Mouse (Mus musculus): ENCODE measurements around the gene Igsf21. TPM values are rescaled to one million over a fixed set of nuclear protein-coding genes. Genes with fewer than 3 reads are reported as not detected.

The Igsf21 gene
- polyA plus RNA-seq, 1 experiment from 2014 or later: 12.7 TPM

DNA sequence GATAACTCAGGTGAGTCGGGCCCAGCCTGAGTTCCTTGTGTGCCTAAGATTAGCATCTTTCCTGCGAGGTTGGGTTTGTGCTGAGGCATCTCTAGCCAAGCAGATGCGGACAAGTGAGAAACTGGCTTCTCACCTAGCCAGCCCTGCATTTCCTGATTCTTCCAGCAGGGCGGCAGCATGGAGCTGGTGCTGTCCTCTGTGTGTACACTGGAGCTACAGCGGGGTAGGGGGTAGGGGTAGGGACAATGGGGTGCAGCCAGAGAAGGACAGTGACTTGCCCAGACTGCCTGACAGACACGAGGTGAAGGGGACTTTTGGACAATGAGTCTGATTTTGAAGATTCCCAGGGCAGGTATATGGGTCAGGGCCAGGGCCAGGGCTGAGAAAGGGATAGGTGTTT lies 131.5 kb downstream of the Igsf21 start:
- H3K27me3 ChIP-seq (ENCODE audit: control insufficient read depth, insufficient read depth, low read length): peaks cover 5% of the 10 kb centered on the region
- no peaks in the 10 kb centered on the region for H3K4me1 ChIP-seq (replicated peaks; ENCODE audit: control insufficient read depth, insufficient read depth, low read length)
- H3K36me3 ChIP-seq (ENCODE audit: control insufficient read depth, insufficient read depth, low read length): no peaks in the 10 kb centered on the region
- H3K9me3 ChIP-seq (ENCODE audit: control insufficient read depth, low read length): no peaks in the 10 kb centered on the region
- WGBS: 95% methylated on average over 6 of the region's 6 CpGs
- no peak overlapping the region for H3K4me2 ChIP-seq (ENCODE audit: low read depth, low read length, severe bottlenecking)
- no peak overlapping the region for H3K9ac ChIP-seq (ENCODE audit: low read length)
- DNase-seq (ENCODE audit: low spot score) (no peak), ATAC-seq (replicated peaks; ENCODE audit: low FRiP score) (no peak)
- no peak overlapping the region for H3K4me3 ChIP-seq (ENCODE audit: low read depth, low read length)
- no peak overlapping the region for H3K27ac ChIP-seq (ENCODE audit: low read depth, low read length)

DNA sequence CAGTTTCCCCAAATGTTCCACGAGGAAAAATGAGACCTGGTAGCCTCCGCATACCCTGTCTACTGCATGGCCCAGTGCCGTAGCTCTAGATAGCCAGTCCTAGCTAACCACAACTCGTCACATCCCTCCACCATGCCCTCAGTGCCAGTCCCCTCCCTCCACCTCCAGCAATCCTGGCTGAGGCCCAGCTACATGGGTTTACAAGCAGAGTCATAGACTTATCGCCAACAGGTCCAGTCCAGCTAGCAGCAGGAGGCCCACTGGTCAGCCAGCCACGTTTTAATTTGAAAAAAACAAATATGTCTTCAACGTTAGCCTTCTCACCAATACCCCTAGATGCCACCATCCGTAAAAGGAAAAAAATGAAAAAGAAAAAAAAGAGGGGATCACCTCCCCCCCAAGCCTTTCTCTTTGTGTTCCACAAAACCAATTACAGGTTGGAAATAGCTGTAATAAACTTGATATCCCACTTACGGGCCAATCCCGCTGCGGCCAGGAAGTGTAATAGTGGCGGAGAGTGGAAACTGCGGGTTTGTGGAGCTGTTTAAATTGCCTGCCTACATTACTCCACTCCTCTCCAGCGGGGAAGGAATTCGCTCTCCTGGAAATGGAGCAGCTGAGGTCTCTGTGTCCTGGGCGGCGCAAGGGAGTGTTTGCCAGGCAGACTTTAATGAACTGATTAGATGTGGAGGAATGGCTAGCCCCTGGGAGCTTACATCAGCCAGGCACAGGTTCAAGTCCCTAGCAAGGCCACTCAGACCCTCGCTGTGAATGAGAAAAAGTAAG lies 132.7 kb downstream of the Igsf21 start:
- Histone ChIP-seq H3K4me1 (replicated peaks; ENCODE audit: control insufficient read depth, insufficient read depth, low read length) (peaks cover 5% of the 10 kb centered on the region), H3K27ac (ENCODE audit: low read depth, low read length) (no peak overlapping the region), H3K9ac (ENCODE audit: low read length) (no peak overlapping the region), H3K4me3 (ENCODE audit: low read depth, low read length) (no peak overlapping the region), H3K9me3 (ENCODE audit: control insufficient read depth, low read length) (no peaks in the 10 kb centered on the region), H3K4me2 (ENCODE audit: low read depth, low read length, severe bottlenecking) (no peak overlapping the region), H3K36me3 (ENCODE audit: control insufficient read depth, insufficient read depth, low read length) (no peaks in the 10 kb centered on the region), H3K27me3 (ENCODE audit: control insufficient read depth, insufficient read depth, low read length) (peaks cover 16% of the 10 kb centered on the region)
- no peak for DNase-seq (ENCODE audit: low spot score)
- WGBS: 89% methylated on average over 18 of the region's 18 CpGs
- ATAC-seq (replicated peaks; ENCODE audit: low FRiP score): no peak

DNA sequence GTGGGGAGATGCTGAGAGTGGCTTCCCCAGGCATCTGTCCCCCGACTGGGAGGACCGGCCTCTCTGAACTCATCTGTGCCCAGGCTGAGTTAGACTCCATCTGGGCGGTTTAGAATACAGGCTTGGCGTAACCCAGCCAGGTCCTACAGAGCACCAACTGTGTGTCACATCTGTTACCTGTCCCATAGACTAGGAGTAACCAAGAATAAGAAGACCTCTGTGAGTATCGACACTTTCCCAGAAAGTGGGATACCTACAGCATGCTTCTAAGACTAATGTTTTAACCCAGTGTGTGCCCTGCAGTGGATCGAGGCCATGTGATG lies 137.0 kb downstream of the Igsf21 start:
- Histone ChIP-seq H3K9me3 (ENCODE audit: control insufficient read depth, low read length) (no peaks in the 10 kb centered on the region), H3K27me3 (ENCODE audit: control insufficient read depth, insufficient read depth, low read length) (peaks cover 21% of the 10 kb centered on the region), H3K4me2 (ENCODE audit: low read depth, low read length, severe bottlenecking) (peak overlapping the region; percentile 46), H3K4me1 (replicated peaks; ENCODE audit: control insufficient read depth, insufficient read depth, low read length) (peaks cover 11% of the 10 kb centered on the region), H3K36me3 (ENCODE audit: control insufficient read depth, insufficient read depth, low read length) (no peaks in the 10 kb centered on the region), H3K4me3 (ENCODE audit: low read depth, low read length) (peak overlapping the region; percentile 11; the same call in 1 of the 2 replicates), H3K27ac (ENCODE audit: low read depth, low read length) (0 out of 2 replicates have a peak overlapping the region, but pooled peaks have one; percentile 6), H3K9ac (ENCODE audit: low read length) (peak overlapping the region; percentile 35; the same call in 1 of the 2 replicates)
- 37% methylated on average over 6 of the region's 6 CpGs for WGBS
- DNase-seq (ENCODE audit: low spot score) (no peak), ATAC-seq (replicated peaks; ENCODE audit: low FRiP score) (no peak)

DNA sequence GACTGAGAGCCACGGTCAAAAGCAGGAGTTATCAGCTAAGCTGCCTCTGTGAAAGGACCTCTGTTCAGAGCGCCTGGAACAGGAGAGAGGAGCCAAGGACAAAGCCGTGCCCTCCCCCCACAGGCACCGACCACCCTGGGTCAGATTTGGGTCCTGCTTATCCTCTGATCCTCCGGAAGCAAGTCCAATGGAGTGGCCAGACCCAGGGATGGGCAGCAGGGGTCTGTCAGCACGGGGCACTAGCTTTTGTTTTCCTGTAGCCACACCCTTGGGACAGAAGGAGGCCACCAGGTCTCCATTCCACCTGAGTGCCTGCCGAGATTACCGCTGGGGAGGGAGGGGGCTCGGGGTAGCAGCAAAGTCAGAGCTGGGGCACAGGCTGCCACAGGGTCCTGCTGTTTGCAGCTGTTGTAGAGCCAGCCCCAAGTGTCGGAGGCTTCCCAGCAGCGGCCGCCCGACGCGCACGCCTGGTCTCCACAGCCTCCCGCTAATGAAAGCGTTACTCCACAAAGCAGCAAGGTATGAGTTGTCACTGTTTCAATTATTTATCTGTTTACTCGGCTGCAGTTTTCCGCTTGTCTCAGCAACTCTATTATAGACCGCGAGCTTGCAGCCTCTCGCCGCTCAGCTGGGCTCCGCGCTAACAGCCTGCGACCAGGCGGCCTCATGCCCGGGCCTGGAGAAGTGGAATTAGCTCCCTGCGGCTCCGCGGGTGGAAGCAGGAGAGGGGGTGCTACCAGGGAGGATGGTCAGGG lies 137.5 kb downstream of the Igsf21 start:
- no peak for ATAC-seq (replicated peaks; ENCODE audit: low FRiP score)
- no peaks in the 10 kb centered on the region for H3K9me3 ChIP-seq (ENCODE audit: control insufficient read depth, low read length)
- peaks cover 12% of the 10 kb centered on the region for H3K4me1 ChIP-seq (replicated peaks; ENCODE audit: control insufficient read depth, insufficient read depth, low read length)
- peak; percentile 69 for DNase-seq (ENCODE audit: low spot score)
- peak overlapping the region; percentile 46 for H3K4me2 ChIP-seq (ENCODE audit: low read depth, low read length, severe bottlenecking)
- H3K36me3 ChIP-seq (ENCODE audit: control insufficient read depth, insufficient read depth, low read length): no peaks in the 10 kb centered on the region
- WGBS: 1% methylated on average over 32 of the region's 32 CpGs
- H3K4me3 ChIP-seq (ENCODE audit: low read depth, low read length): peak overlapping the region; percentile 11; the same call in 1 of the 2 replicates
- 0 out of 2 replicates have a peak overlapping the region, but pooled peaks have one; percentile 6 for H3K27ac ChIP-seq (ENCODE audit: low read depth, low read length)
- peaks cover 24% of the 10 kb centered on the region for H3K27me3 ChIP-seq (ENCODE audit: control insufficient read depth, insufficient read depth, low read length)
- H3K9ac ChIP-seq (ENCODE audit: low read length): peak overlapping the region; percentile 35; the same call in 1 of the 2 replicates

DNA sequence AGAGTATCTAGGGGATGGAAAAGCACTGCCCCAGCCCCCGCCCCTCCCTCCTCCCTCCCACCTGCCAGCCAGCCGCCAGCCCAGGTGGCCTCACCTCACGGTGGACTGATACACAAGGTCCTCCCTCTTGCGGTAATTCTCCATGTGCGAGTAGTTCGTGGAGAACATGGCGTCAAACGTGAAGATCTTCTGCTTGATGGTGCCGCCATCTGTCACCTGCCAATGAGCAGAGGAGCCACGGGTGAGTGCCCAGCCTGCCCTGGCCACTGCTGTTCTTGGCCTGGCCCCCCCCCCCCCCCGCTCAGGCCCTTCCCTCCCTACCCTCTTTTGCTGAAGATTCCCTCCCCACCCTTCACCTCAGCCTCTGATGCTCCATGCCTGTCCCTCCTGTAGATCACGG lies 139.4 kb downstream of the Igsf21 start:
- WGBS: 76% methylated on average over 10 of the region's 12 CpGs
- H3K27ac ChIP-seq (ENCODE audit: low read depth, low read length): no peak overlapping the region
- H3K27me3 ChIP-seq (ENCODE audit: control insufficient read depth, insufficient read depth, low read length): peaks cover 24% of the 10 kb centered on the region
- no peaks in the 10 kb centered on the region for H3K36me3 ChIP-seq (ENCODE audit: control insufficient read depth, insufficient read depth, low read length)
- no peaks in the 10 kb centered on the region for H3K9me3 ChIP-seq (ENCODE audit: control insufficient read depth, low read length)
- ATAC-seq (replicated peaks; ENCODE audit: low FRiP score) (no peak), DNase-seq (ENCODE audit: low spot score) (no peak)
- peaks cover 13% of the 10 kb centered on the region for H3K4me1 ChIP-seq (replicated peaks; ENCODE audit: control insufficient read depth, insufficient read depth, low read length)
- H3K9ac ChIP-seq (ENCODE audit: low read length): no peak overlapping the region
- no peak overlapping the region for H3K4me2 ChIP-seq (ENCODE audit: low read depth, low read length, severe bottlenecking)
- H3K4me3 ChIP-seq (ENCODE audit: low read depth, low read length): no peak overlapping the region

DNA sequence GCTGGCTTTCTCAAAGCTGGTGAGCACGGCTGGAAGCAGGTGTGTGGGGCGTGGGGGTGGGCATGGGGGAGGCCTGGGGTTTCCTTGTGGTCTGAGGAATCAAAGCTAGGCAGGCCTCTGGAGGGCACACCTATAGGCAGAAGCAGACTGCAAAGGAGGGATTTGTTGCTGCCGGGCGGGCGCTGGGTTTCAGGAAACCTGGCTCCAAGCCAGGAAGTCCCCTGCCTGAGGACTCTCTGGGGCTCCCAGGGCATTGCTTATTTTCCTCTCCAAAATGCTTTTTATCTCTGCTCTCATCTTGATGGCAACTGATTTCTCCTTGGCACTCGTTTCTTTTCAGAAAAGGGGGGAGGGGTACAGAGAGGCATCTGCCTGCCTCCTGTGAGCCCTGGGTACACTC lies 141.8 kb downstream of the Igsf21 start:
- 18% methylated on average over 6 of the region's 6 CpGs for WGBS
- no peaks in the 10 kb centered on the region for H3K9me3 ChIP-seq (ENCODE audit: control insufficient read depth, low read length)
- peaks cover 13% of the 10 kb centered on the region for H3K4me1 ChIP-seq (replicated peaks; ENCODE audit: control insufficient read depth, insufficient read depth, low read length)
- peak; percentile 61 for DNase-seq (ENCODE audit: low spot score)
- no peaks in the 10 kb centered on the region for H3K36me3 ChIP-seq (ENCODE audit: control insufficient read depth, insufficient read depth, low read length)
- no peak for ATAC-seq (replicated peaks; ENCODE audit: low FRiP score)
- peaks cover 16% of the 10 kb centered on the region for H3K27me3 ChIP-seq (ENCODE audit: control insufficient read depth, insufficient read depth, low read length)
- no peak overlapping the region for H3K4me2 ChIP-seq (ENCODE audit: low read depth, low read length, severe bottlenecking)
- no peak overlapping the region for H3K4me3 ChIP-seq (ENCODE audit: low read depth, low read length)
- no peak overlapping the region for H3K9ac ChIP-seq (ENCODE audit: low read length)
- H3K27ac ChIP-seq (ENCODE audit: low read depth, low read length): no peak overlapping the region

DNA sequence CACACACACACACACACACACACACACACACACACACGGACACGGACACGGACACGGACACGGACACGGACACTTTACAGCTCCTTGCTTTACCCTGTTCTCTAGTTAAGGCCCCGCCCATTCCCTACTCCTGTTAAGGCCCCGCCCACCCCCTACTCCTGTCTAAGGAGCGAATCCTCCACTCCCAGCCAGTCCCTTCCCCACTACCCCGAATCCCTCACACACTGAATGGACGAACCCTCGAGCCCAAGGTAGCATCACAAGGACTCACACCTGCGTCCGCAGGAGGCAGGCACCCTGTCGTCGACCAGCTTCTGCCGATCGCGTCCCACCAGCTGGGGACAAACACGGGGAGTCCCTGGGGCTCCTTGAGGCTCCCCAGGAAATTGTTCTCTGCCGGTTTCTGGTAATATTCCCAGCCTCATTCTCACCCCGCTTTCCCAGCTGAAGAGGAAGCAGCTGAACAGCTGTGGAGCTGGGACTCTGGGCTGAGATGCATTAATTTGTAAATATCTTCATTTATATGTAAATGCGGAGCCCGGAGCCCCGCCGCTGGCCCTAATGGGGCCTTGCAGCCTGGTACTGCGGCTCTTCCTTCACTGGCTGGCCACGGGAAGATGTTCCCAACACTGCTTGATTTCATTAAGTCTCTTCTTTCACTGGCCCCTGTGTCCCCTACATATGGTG lies 143.1 kb downstream of the Igsf21 start:
- Histone ChIP-seq H3K9me3 (ENCODE audit: control insufficient read depth, low read length) (no peaks in the 10 kb centered on the region), H3K4me3 (ENCODE audit: low read depth, low read length) (peak overlapping the region; percentile 17; the same call in 1 of the 2 replicates), H3K36me3 (ENCODE audit: control insufficient read depth, insufficient read depth, low read length) (no peaks in the 10 kb centered on the region), H3K9ac (ENCODE audit: low read length) (no peak overlapping the region), H3K4me1 (replicated peaks; ENCODE audit: control insufficient read depth, insufficient read depth, low read length) (peaks cover 7% of the 10 kb centered on the region; the same call in 1 of the 2 replicates), H3K4me2 (ENCODE audit: low read depth, low read length, severe bottlenecking) (peak overlapping the region; percentile 45), H3K27ac (ENCODE audit: low read depth, low read length) (peak overlapping the region; percentile 32; the same call in 1 of the 2 replicates), H3K27me3 (ENCODE audit: control insufficient read depth, insufficient read depth, low read length) (peaks cover 7% of the 10 kb centered on the region; the same call in 1 of the 2 replicates)
- 1% methylated on average over 28 of the region's 28 CpGs for WGBS
- ATAC-seq (replicated peaks; ENCODE audit: low FRiP score) (peak; percentile 50; the same call in 1 of the 2 replicates), DNase-seq (ENCODE audit: low spot score) (peak; percentile 67)

DNA sequence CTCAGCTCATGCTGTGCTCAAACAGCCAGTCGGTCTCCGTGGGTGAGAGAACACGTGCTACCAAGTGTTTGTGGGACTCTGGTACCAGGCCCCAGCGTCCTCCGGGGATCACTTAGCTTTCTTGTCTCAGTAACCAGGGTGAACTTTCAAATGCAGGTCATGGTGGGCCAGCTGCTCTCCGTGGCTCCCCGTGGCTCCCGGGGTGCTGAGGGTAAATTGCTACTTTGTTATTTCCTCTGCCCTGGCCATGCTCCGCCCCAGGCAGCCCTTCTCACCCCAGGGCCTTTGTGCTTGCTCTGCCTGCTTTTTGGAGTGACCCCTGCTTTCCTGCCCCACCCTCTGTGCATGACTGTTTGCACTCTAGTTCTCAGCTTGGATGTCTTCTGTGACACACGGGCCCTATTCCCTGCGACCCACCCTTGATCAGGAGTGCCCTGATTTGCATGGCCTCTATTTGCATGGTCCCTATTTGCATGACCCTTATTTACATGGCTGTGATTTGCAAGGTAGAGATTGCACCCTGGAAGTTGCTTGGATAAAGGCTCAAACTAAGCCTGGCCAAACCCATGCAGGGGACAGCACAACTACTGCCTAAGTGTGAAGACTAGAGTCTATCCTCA lies 143.9 kb downstream of the Igsf21 start:
- WGBS: 19% methylated on average over 11 of the region's 11 CpGs
- Histone ChIP-seq H3K4me2 (ENCODE audit: low read depth, low read length, severe bottlenecking) (no peak overlapping the region; the same call in 1 of the 2 replicates), H3K9ac (ENCODE audit: low read length) (no peak overlapping the region), H3K9me3 (ENCODE audit: control insufficient read depth, low read length) (no peaks in the 10 kb centered on the region), H3K4me1 (replicated peaks; ENCODE audit: control insufficient read depth, insufficient read depth, low read length) (peaks cover 7% of the 10 kb centered on the region; the same call in 1 of the 2 replicates), H3K4me3 (ENCODE audit: low read depth, low read length) (no peak overlapping the region), H3K36me3 (ENCODE audit: control insufficient read depth, insufficient read depth, low read length) (no peaks in the 10 kb centered on the region), H3K27me3 (ENCODE audit: control insufficient read depth, insufficient read depth, low read length) (peaks cover 4% of the 10 kb centered on the region; the same call in 1 of the 2 replicates), H3K27ac (ENCODE audit: low read depth, low read length) (0 out of 2 replicates have a peak overlapping the region, but pooled peaks have one; percentile 37)
- no peak for ATAC-seq (replicated peaks; ENCODE audit: low FRiP score)
- no peak for DNase-seq (ENCODE audit: low spot score)
